Mouse (Mus musculus) left cerebral cortex, postnatal 4 days (tissue): ENCODE data around the gene Enox1. TPM values are rescaled to one million over a fixed set of nuclear protein-coding genes. Genes with fewer than 3 reads are reported as not detected.

Experiments used
- DNase-seq: peaks from one replicate; pipeline ENCODE4 v3.0.0-alpha.2; 2022
- intact Hi-C: fragments of 180-260 bp; cut with DNase I; formaldehyde crosslinking; loops from one replicate; pipeline ENCODE4 v1.15.1; 2025
- total RNA-seq, 2 experiments: library from RNA; stranded (reverse); gene quantifications; 2 replicates each; pipeline ENCODE4 v1.2.3; 2021

Gene Enox1
- total RNA-seq, 2 experiments from 2014 or later = 67.2 to 73.5 TPM

GRCm38 (mm10) chr14:77351803-77352352 is 195.3 kb downstream of the Enox1 start:
- no peak for DNase-seq

GRCm38 (mm10) chr14:77362662-77363061 is 206.1 kb downstream of the Enox1 start:
- DNase-seq = no peak
- intact Hi-C loops = no loop called here

More at GRCm38 (mm10) chr14:77351803-77352352, 195.3 kb downstream of the Enox1 start:
- intact Hi-C loops = no loop called here

- no peak for DNase-seq
- intact Hi-C loops = no loop called here
Observed at GRCm38 (mm10) chr14:77368411-77368810, 211.8 kb downstream of the Enox1 start.

GRCm38 (mm10) chr14:77369070-77369469 is 212.5 kb downstream of the Enox1 start:
- intact Hi-C loops = no loop called here
- no peak for DNase-seq

- DNase-seq = no peak
- intact Hi-C loops = no loop called here
Observed at GRCm38 (mm10) chr14:77370521-77370920, 214.0 kb downstream of the Enox1 start.

GRCm38 (mm10) chr14:77371977-77372376 is 215.4 kb downstream of the Enox1 start:
- intact Hi-C loops = no loop called here
- DNase-seq = no peak

GRCm38 (mm10) chr14:77373119-77373518 is 216.6 kb downstream of the Enox1 start:
- DNase-seq = no peak
- intact Hi-C loops = no loop called here

- intact Hi-C loops = no loop called here
- DNase-seq = no peak
Observed at GRCm38 (mm10) chr14:77375054-77375453, 218.5 kb downstream of the Enox1 start.

- intact Hi-C loops = no loop called here
- peak; percentile 22 for DNase-seq
Observed at GRCm38 (mm10) chr14:77375618-77376017, 219.1 kb downstream of the Enox1 start.

GRCm38 (mm10) chr14:77376731-77377130 is 220.2 kb downstream of the Enox1 start:
- intact Hi-C loops = no loop called here
- no peak for DNase-seq

- intact Hi-C loops = no loop called here
- DNase-seq = no peak
Observed at GRCm38 (mm10) chr14:77377439-77377838, 220.9 kb downstream of the Enox1 start.

- intact Hi-C loops = no loop called here
- no peak for DNase-seq
Observed at GRCm38 (mm10) chr14:77377873-77378272, 221.3 kb downstream of the Enox1 start.

- intact Hi-C loops = no loop called here
Observed at GRCm38 (mm10) chr14:77381532-77381931, 225.0 kb downstream of the Enox1 start.

GRCm38 (mm10) chr14:77385621-77386020 is 229.1 kb downstream of the Enox1 start:
- no peak for DNase-seq
- intact Hi-C loops = no loop called here

More at GRCm38 (mm10) chr14:77381532-77381931, 225.0 kb downstream of the Enox1 start:
- DNase-seq = no peak

GRCm38 (mm10) chr14:77387877-77388276 is 231.3 kb downstream of the Enox1 start:
- intact Hi-C loops = no loop called here

GRCm38 (mm10) chr14:77389276-77389675 is 232.7 kb downstream of the Enox1 start:
- intact Hi-C loops = no loop called here
- no peak for DNase-seq

More at GRCm38 (mm10) chr14:77387877-77388276, 231.3 kb downstream of the Enox1 start:
- DNase-seq = no peak

- intact Hi-C loops = no loop called here
- DNase-seq = no peak
Observed at GRCm38 (mm10) chr14:77392476-77392875, 235.9 kb downstream of the Enox1 start.

GRCm38 (mm10) chr14:77406241-77407114 is 249.9 kb downstream of the Enox1 start:
- DNase-seq = no peak
- intact Hi-C loops = no loop called here

GRCm38 (mm10) chr14:77409271-77409940 is 252.8 kb downstream of the Enox1 start:
- no peak for DNase-seq
- intact Hi-C loops = no loop called here

- DNase-seq = no peak
- intact Hi-C loops = no loop called here
Observed at GRCm38 (mm10) chr14:77410354-77410753, 253.8 kb downstream of the Enox1 start.

GRCm38 (mm10) chr14:77413106-77413505 is 256.5 kb downstream of the Enox1 start:
- intact Hi-C loops = no loop called here
- DNase-seq = no peak
